Comparison of ENCODE assay signal across 27 mouse cellular contexts in genomic region chr6:50044165-50044564, GRCm38 (mm10).
DNase-seq lines count a peak whose midpoint lies in the region; ATAC-seq and TF ChIP-seq lines count a peak whose summit lies in the region.
"Had no signal": no experiment of that assay in that cellular context is flagged by ENCODE, and none has a peak within 500 bp of the region (broad histone marks: within the 10 kb centered on the region; RNA-seq: fewer than 3 reads in every experiment).

No protein-coding gene starts in this region.

- TF ChIP-seq POLR2A in CH12.LX (IDR thresholded peaks at IDR 0.05; ENCODE audit: low read depth, low read length): no peak

- TF ChIP-seq EP300 in CH12.LX (IDR thresholded peaks at IDR 0.05; ENCODE audit: low read length): peak; percentile 56; the same call in 1 of the 2 replicates

- H3K4me1 ChIP-seq in CH12.LX (ENCODE audit: control insufficient read depth in 1 of 2, insufficient read depth in 2 of 2): peaks cover 0 to 8% of the 10 kb centered on the region in 2 experiments; a peak in 2 of 4 replicates
- no peaks in the 10 kb centered on the region for H3K4me1 ChIP-seq in intestine, embryonic 16.5 days (ENCODE audit: control insufficient read depth, insufficient read depth, low read length)
- H3K4me1 ChIP-seq: forebrain, embryonic 10.5 days; forebrain, embryonic 13.5 days; heart, embryonic 12.5 days; heart, embryonic 15.5 days; hindbrain, embryonic 13.5 days; intestine, embryonic 15.5 days had no signal

- no peak overlapping the region for H3K4me2 ChIP-seq in CH12.LX (ENCODE audit: insufficient read depth, low read depth, poor library complexity, severe bottlenecking)
- H3K4me2 ChIP-seq in intestine, embryonic 16.5 days (ENCODE audit: low read depth, low read length): no peak overlapping the region
- H3K4me2 ChIP-seq: forebrain, embryonic 13.5 days; heart, embryonic 12.5 days; heart, embryonic 15.5 days; hindbrain, embryonic 13.5 days; intestine, embryonic 15.5 days had no signal

- no peaks in the 10 kb centered on the region for H3K27me3 ChIP-seq in CH12.LX (replicated peaks)
- H3K27me3 ChIP-seq in intestine, embryonic 16.5 days (replicated peaks; ENCODE audit: control insufficient read depth, insufficient read depth, low read length): no peaks in the 10 kb centered on the region
- H3K27me3 ChIP-seq: forebrain, embryonic 13.5 days; heart, embryonic 12.5 days; heart, embryonic 15.5 days; hindbrain, embryonic 13.5 days; intestine, embryonic 15.5 days had no signal

- H3K79me2 ChIP-seq in CH12.LX (replicated peaks; ENCODE audit: control insufficient read depth, extremely low read depth, insufficient read depth, poor library complexity, severe bottlenecking): no peaks in the 10 kb centered on the region

- H3K9me3 ChIP-seq in CH12.LX (replicated peaks; ENCODE audit: low read length): no peaks in the 10 kb centered on the region
- H3K9me3 ChIP-seq in intestine, embryonic 16.5 days (ENCODE audit: control insufficient read depth, low read length): no peaks in the 10 kb centered on the region
- H3K9me3 ChIP-seq: forebrain, embryonic 10.5 days; forebrain, embryonic 13.5 days; heart, embryonic 12.5 days; heart, embryonic 15.5 days; hindbrain, embryonic 10.5 days; hindbrain, embryonic 13.5 days; intestine, embryonic 15.5 days had no signal

- no peak overlapping the region for H3K9ac ChIP-seq in CH12.LX (ENCODE audit: insufficient read depth, low read depth)
- no peak overlapping the region for H3K9ac ChIP-seq in intestine, embryonic 16.5 days (ENCODE audit: low read depth, low read length)
- H3K9ac ChIP-seq: forebrain, embryonic 13.5 days; heart, embryonic 12.5 days; heart, embryonic 15.5 days; hindbrain, embryonic 13.5 days; intestine, embryonic 15.5 days had no signal

- no peak overlapping the region for H3K4me3 ChIP-seq in CH12.LX (replicated peaks in 1 of 3; ENCODE audit: low read depth in 2 of 3, low read length in 2 of 3, poor library complexity in 1 of 3)
- H3K4me3 ChIP-seq in intestine, embryonic 16.5 days (ENCODE audit: low read length): no peak overlapping the region
- H3K4me3 ChIP-seq: forebrain, embryonic 10.5 days; forebrain, embryonic 13.5 days; gastrocnemius, adult 2 months; heart, embryonic 12.5 days; heart, embryonic 15.5 days; hindbrain, embryonic 10.5 days; hindbrain, embryonic 13.5 days; intestine, embryonic 15.5 days had no signal

- TF ChIP-seq RAD21 in CH12.LX (IDR thresholded peaks at IDR 0.05; ENCODE audit: low read depth, low read length): no peak

- 87% methylated on average over 1 of the region's 1 CpGs for WGBS in intestine, embryonic 16.5 days

- no peak for TF ChIP-seq CTCF in CH12.LX (conservative IDR thresholded peaks at IDR 0.05 in 1 of 2, IDR thresholded peaks at IDR 0.05 in 1 of 2; ENCODE audit: low read depth in 2 of 2, low read length in 2 of 2)

- dilution Hi-C loops in CH12.LX (cut with MboI; ENCODE audit: extremely low pct_ligation_motif_present, extremely low pct_unique_long_range_greater_than_20kb, low sequenced_read_pairs): no loop called here

- in situ Hi-C loops in CH12.LX (cut with MboI; ENCODE audit: low pct_ligation_motif_present, low pct_unique_long_range_greater_than_20kb, low sequenced_read_pairs): no loop called here

- no peaks in the 10 kb centered on the region for H3K36me3 ChIP-seq in CH12.LX (replicated peaks in 1 of 2; ENCODE audit: control insufficient read depth in 1 of 2, insufficient read depth in 1 of 2, low read length in 1 of 2)
- H3K36me3 ChIP-seq in intestine, embryonic 16.5 days (ENCODE audit: control insufficient read depth, insufficient read depth, low read length): no peaks in the 10 kb centered on the region
- H3K36me3 ChIP-seq: forebrain, embryonic 10.5 days; heart, embryonic 12.5 days; heart, embryonic 15.5 days; hindbrain, embryonic 10.5 days; hindbrain, embryonic 13.5 days; intestine, embryonic 15.5 days had no signal

- no peak for DNase-seq in CH12.LX (ENCODE audit: extremely low read depth)
- DNase-seq in Muller cell, postnatal 12 days (ENCODE audit: inconsistent ontology term): peak; percentile 71
- no peak for DNase-seq in layer of hippocampus, postnatal 36 days
- DNase-seq: adrenal gland, postnatal 10 days; adrenal gland, postnatal 36 days; cerebellum, adult 11 months; cerebellum, adult 2 months; cerebellum, adult 9-11 months; cerebellum, postnatal 36 days; gastrocnemius, adult 2 months; gastrocnemius, postnatal 14 days; heart, adult 18-20 months; heart, postnatal 10 days; heart, postnatal 36 days had no signal

- ATAC-seq in megakaryocyte, adult 5-6 weeks (ENCODE audit: poor library complexity, severe bottlenecking): peak; percentile 60
- no peak for ATAC-seq in intestine, embryonic 16.5 days
- no peak for ATAC-seq in CD4-positive, CD25-positive, alpha-beta regulatory T cell, adult 4 months
- ATAC-seq: forebrain, embryonic 13.5 days; forebrain, embryonic 16.5 days; hindbrain, embryonic 16.5 days; intestine, embryonic 15.5 days; Patski had no signal

- no peak overlapping the region for H3K27ac ChIP-seq in CH12.LX (ENCODE audit: insufficient read depth, low read depth)
- no peak overlapping the region for H3K27ac ChIP-seq in intestine, embryonic 16.5 days (ENCODE audit: low read length)
- H3K27ac ChIP-seq: forebrain, embryonic 10.5 days; forebrain, embryonic 13.5 days; gastrocnemius, adult 2 months; heart, embryonic 15.5 days; hindbrain, embryonic 10.5 days; hindbrain, embryonic 13.5 days; intestine, embryonic 15.5 days had no signal

TF ChIP-seq in CH12.LX, 34 proteins besides CTCF, POLR2A, EP300 and RAD21:
- TF ChIP-seq IRF4 (IDR thresholded peaks at IDR 0.05; ENCODE audit: low read depth, low read length) (0 out of 2 replicates have a peak, but pooled peaks have one; percentile 28), NELFE (IDR thresholded peaks at IDR 0.05; ENCODE audit: low read depth, low read length) (no peak)
